Mouse (Mus musculus) neutrophil, adult 5-6 weeks (primary cell): ENCODE results near the gene Tbc1d4. TPM values are rescaled to one million over a fixed set of nuclear protein-coding genes. Genes with fewer than 3 reads are reported as not detected.
A peak's percentile ranks its signal among the peaks of the same experiment; 100 is the strongest.

Experiments
- ATAC-seq: fragments of 151-379, 151-347 bp; 2 replicates; pipeline ENCODE4 v1.8.0; 2017; ENCODE audit warnings: mild to moderate bottlenecking, moderate TSS enrichment; ENCODE audit not compliant: insufficient number of reproducible peaks, poor library complexity, low FRiP score, severe bottlenecking; ENCODE audit errors: extremely low read depth
- total RNA-seq: library from RNA; stranded (forward); fragments of 200-1000 nt; gene quantifications from 2 replicates; pipeline ENCODE4 v1.2.3, GENCODE M21; 2017

The Tbc1d4 gene
- total RNA-seq, 1 experiment from 2014 or later = 3.0 TPM

DNA sequence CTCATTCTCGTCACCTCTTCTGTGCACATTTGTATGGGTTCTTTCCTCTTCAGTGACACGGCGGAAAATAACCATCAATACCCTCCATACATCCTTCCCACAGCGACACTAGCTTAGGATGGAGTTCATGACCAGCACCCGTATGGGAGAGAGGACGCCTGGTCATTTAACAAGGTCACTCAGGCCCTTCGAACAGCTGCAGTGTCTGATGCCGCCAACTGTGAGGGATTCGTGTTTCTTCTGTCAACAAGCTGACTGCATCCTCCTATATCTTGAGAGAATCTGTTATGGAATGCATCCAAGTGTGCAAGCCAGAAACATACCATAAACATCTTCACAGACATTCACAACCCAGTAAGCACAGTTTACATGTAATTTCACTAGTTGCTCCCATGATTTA lies 67.1 kb downstream of the Tbc1d4 start:
- ATAC-seq = no peak

DNA sequence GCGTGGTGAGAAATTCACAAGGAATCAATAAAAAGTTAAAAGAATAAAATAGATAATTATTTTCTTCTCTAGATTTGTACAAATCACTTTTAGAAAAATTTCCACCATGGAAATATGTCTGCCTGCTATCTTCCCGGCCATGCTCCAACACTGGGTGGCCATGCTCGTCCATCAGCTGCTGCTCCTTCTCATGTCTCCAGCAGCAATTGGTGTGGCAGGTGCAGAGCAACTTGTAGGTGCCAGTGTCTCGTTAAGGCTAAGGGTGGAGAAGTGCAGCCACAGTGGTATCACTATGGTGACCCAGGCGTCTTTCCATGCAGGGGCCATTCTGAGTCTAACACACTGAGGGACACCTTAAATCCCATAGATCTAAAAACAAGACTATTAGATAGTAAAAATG lies 67.8 kb downstream of the Tbc1d4 start:
- no peak for ATAC-seq

DNA sequence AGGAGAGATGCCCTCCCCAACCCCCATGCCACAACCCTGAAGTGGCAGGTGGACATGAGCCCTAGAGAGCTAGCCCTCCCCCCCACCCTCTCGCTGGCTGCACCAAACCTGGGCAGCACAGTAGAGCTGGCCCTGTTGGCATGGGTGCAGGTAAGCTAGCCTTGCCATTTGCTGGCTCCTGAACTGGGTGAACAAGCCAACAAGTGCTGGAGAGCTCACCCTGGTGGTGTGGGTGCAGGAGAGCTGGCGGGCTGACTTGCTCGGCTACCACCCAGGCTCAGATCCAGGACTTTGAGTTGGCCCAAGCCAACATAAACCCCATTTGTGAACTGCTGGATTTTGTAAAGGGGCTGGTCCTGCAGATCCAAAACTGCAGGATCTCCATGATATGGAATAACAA lies 68.5 kb downstream of the Tbc1d4 start:
- no peak for ATAC-seq

DNA sequence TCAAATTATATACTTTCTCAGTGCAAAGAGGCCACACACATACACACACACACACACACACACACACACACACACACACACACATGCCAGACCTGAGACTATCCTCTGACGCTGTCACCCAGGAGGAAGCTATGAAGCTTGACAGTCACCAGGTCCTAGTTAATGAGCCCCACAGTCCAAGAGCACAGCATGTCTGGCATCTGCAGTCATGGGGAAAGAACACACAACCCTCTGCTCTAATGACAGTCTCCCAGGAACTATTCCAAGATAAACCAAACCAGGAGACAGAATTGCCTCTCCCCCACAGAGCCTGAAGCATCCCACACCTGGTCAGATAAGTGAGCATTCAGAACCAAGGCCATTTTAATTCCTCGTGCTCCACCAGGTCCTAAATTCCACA lies 71.1 kb downstream of the Tbc1d4 start:
- no peak for ATAC-seq

DNA sequence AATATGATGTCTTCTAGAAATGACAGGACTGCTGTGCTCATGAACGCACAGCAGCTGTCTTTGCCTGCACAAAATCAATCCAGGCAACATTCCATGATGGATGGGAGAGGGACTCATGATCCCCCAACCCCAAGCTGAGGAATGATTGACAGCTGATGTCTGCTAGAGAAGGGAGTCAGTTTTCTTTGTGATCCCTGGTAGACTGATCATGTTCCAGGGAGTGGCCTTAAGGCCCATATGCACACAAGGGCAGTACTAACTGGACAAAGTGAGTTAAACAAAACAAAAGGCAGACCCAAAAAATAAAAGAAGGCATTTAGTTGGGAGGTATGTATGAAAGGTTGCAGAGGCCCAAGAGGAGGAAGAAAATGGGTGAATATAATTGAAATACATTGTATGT lies 71.6 kb downstream of the Tbc1d4 start:
- ATAC-seq = no peak

DNA sequence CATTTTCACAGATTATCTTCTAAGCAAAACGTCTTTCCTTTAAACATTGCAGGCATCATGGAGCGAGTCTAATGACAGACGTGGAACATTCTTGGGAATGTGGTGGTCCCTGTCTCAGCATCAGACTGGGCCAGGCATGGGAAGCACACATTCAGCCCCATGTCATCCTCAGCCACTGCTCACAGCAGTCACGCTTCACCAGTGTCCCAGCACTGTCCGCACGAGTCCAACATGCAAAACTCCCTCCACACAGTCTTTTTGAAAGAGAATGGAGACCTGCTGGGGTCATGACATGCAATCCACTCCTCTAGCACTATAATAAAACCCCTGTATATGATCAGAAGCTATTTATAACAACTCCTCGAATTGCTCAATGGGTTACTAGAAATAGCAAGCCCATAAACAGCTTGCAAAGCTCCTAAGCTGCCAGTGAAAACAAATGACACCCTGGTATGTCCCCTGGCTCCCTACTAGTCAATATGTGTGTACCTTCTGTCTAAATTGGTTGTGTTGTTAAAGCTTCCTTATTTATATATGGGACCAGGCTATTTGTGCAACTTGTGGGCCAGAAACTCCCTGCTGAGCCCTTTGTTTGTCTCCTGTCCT lies 76.8 kb downstream of the Tbc1d4 start:
- ATAC-seq = no peak

DNA sequence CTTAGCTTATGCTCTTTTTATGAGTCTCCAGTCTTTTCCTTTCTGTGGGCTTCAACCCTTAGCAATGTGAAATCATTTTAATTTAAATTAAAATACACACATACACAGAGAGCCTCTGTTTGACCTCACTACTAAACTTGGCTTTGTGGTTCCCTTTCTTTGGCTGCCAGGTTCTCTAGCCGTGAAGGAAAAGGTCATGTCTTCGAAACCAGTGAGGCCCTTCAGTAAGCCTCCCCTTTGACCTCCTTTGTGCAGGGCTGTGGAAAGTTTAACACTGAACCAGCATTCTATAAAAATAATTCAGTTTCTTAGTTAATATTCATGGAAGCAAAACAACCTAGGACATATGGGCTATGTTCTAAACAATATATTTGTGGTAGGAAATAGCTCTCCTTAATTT lies 78.5 kb downstream of the Tbc1d4 start:
- ATAC-seq = no peak

DNA sequence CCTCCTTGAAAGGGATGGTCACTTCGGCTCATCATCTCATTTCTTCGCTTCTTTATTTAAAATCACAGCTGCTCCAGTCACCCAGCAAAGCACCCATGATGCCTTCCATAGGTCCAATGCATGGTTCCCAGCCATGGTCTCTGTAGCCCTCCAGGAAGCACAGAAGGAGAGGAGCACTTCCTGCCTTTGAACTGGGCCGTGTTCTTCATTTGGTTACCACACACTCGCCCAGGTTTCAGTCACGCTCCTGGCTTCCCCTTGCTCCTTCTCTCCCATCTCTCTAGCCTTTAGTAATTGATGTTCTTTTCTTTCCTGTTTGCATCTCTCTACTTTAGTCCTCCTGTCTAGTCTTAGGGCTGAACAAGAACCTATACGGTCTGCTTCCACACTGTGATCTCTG lies 79.8 kb downstream of the Tbc1d4 start:
- no peak for ATAC-seq

DNA sequence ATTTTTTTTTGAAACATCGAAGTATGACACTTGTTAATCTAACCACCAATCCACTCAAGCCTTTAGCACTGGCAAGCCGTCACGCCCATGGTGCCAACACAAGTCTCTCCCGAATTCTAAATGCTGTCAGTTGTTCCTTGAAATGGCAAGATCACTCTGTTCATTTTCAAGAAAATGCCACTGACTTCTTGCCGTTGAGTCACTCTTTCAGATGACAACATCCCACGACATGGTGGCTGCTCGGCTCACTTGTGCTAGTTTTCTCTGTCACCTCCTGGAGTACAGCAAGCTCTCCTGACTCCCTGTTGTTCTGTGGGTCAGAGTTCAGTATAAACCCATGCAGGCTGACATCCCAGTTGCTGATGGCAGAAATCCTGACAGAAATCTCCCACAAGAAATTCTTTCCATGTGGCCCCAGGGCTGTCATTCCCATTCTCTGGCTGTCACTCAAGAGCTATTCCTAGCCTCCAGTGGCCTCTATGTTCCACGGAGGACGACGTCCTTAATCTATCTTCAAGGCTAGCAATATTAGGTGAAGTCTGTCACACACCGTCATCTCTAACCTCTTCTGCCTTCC lies 81.5 kb downstream of the Tbc1d4 start:
- ATAC-seq = no peak

DNA sequence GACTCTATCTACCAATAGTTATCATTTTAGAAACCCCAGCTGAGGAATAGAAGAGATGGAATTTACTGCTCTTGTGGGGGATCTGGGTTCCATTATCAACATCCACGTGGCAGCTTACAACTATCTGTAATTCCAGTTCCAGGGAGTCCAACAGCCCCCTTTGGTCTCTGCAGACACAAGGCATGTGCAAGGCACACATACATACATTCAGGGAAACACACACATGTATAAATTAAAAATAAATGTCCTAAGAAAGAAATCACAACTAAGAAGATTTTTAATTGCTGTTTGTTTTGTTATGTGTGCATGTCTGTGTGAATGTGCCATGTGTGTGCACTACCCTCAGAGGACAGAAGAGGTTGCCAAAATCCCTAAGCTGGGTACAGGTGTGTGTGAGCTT lies 82.5 kb downstream of the Tbc1d4 start:
- ATAC-seq = no peak

DNA sequence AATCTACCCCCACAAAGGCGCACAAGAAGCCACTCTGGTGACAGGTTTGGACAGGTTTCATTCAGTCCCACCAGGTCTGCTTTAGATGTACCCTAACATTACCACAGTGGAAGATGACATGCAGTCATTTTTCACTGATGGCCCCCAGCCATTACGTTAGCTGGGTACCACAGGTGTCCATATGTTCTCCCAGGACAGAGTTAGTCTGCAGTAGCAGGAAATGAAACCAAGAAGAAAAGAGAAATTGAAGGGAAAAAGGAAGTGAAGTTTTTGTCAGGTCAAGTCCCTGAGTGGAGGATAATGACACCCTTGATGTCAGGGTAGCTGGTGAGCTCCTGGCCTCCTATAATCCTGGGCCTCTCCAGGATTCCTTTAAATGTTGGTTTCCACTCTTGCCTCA lies 89.0 kb downstream of the Tbc1d4 start:
- ATAC-seq = no peak

DNA sequence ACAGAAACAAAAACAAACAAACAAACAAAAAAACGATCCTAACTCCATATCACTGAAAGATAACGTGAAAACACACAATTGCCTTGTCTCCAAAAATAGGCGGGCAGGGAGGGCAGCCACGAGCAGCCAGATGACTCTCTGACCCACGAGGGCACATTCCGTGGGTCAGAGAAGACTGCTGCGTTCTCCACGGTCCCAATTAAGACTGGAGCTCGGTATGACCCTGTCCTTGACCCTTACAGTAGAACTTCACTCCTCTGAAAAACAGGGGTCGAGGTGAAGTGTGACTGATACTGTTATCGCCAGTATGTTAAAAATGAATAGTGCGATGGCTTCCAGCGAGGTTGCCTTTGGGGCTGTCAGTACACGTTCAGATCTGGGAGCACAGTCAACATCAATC lies 90.7 kb downstream of the Tbc1d4 start:
- no peak for ATAC-seq

DNA sequence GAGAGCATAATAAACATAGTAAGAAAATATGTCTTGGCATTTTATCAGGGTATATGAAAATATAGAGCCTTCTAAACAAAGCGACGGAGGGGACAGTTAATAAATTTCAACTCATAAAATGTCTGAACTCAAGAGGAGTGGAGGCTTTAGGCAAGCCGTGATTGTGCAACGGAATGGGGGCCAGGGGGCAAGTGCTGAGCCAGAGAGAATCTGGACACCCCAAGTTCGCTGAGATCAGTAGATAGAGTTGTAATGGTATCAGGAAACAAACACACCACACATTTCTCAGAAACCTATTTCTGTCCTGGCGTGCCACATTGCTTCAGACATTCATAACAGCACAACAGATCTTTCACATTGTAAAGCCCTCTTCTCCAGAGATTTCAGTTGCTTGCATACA lies 91.2 kb downstream of the Tbc1d4 start:
- no peak for ATAC-seq

DNA sequence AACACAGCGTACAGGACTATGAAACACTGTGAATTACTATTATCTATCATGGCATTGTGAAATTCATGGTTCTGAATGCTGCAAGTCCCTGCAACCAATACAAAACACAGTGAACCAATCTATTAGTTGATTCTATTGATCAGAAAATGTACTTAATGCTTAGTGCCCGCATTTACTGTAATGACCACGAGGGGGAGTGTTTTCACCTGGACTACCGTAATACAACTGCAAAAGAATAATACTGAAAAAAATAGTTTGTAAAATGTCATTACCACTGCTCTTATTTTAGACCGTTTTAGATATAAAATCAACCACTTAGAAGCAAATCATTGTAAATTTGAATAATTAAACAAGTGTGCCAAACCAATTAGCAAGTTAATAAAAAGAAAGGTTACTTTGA lies 91.7 kb downstream of the Tbc1d4 start:
- peak; percentile 34; the same call in 1 of the 2 replicates for ATAC-seq

DNA sequence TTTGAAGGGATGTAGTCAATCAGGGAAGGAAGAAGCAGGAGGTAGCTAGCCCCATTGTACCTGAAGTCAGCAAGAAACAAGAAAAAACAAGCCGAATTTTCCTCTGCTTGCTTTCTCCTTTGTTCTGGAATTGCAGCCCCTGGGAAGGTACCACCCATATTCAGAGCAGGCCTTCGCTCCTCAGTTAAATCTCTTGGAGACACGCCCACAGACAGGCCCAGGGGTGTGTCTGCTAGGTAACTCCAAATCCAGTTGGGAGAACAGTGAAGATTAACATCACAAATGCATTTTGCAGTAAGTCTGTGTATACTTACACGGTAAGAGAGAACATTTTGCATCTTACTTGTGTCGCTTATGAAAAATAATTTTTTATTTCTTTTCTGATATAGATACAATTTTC lies 92.1 kb downstream of the Tbc1d4 start:
- ATAC-seq = no peak

DNA sequence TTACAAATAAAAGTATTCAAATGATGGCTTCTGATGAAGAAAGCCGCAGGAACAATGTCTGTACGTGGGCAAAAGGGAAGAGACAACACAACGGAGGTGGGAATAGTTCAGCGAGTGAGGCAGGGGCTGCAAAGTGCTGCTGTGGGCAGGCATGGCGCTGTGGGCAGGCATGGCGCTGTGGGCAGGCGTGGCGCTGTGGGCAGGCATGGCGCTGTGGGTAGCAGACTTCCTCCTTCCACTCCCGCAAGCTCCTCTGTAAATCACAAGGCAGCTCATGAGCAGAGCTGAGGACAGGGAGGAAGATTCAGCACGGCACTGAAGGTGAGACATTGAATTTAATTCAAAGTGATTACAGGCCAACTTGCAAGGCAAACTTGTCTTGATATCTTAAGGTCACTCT lies 93.0 kb downstream of the Tbc1d4 start:
- ATAC-seq = no peak

DNA sequence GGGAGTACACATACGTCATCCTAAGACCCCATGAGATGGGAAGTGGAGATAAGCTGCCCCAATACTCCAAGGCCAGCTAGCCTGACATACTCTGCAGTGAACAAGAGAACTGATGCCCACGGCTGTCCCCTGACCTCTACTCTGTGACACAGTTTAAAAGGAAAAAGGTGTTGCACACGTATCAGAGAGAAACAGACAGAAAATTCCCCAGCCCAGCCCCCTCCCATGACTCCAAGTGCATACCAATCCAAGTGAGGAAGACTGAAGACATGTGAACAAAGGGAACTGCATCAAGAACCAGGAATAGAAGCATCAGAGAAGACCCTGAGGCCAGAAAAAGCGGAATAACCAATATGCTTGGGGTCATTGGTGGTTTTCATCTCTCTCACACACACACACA lies 93.7 kb downstream of the Tbc1d4 start:
- ATAC-seq = no peak

DNA sequence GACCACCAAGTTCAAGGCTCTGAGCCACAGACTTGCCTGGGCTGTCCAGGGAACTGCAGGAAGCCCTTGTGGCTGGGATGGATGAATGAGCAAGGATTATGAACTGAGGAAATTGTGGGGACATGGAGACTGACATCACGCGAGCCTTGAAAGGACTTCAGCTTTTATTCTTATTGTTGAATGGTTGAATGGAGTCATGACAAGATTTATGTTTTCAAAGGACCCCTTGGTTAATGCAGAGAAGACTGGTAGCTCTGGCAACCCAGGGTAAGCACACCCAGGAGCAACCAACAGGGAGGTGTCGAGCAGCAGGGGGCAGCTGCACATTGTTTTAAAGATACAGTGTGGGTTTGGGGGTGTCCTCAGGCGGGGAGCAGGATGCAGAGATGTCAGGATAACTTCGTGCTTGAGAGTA lies 94.4 kb downstream of the Tbc1d4 start:
- ATAC-seq = no peak

DNA sequence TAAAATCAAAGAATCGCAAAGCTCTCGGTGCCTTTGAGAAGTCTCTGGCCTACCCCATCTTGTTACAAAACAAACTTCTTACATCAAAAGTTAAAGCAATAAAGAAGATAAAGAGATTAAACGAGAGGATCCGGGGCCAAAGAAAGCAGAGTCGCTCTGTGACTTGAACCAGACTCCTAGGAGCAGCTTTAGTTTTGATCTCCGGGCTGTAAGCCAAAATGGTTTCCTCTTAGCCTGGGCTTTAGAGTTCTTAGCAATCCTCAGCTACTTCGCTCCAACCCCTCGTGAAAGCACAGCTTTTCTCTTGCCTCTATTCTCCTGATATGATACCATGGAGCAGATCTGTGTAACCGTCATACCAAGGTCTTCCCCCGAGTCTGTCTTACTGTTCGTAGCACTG lies 95.8 kb downstream of the Tbc1d4 start:
- ATAC-seq = no peak

DNA sequence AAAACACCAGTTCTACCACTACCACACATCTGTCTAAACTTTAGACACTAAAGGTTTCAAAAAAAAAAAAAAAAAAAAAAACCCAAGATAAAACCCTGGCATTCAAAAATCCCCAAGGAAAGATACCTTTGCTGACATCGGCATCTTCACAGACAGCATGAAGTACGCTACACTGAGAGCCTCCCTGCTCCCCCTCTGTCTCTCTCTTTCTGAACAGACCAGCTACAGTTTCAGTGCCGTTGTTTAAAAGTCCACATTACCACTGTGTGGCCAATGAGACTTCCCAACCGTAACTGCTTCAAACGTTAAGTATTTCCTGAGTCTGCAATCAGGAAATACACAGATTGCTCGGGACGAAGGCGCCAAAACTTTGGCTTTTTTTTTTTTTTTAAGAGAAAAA lies 97.6 kb downstream of the Tbc1d4 start:
- no peak for ATAC-seq
